Mouse (Mus musculus) ES-Bruce4 (cell line): Measurements from ENCODE around the gene Pnrc2.

Experiments
- CTCF ChIP-seq: IDR thresholded peaks from one replicate; pipeline ENCODE4 v1.8.1; 2011; ENCODE audit warnings: low read depth, low read length
- POLR2A ChIP-seq: IDR thresholded peaks from one replicate; pipeline ENCODE4 v1.8.1; 2011; ENCODE audit warnings: low read length; ENCODE audit not compliant: insufficient read depth

DNA sequence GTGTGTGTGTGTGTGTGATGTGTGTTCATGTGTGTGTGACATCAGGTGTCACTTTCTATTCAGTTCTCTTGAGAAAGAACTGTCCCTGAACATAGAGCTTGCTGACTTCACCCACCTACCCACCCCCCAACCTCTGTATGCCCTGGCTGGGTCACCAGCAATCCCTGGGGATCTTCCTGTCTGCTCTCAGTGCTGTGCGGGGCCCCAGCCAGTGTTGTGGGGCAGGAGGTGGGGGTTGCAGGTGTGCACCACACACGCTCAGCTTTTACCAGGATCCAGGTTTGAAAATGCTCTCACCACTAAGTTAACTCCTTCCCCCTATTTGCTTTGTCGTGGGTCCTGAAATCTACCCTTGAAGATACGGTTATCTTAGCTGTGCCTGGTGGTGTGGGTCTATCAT lies 12.5 kb upstream of the Pnrc2 start:
- TF ChIP-seq CTCF (no peak), POLR2A (no peak)
